Mouse (Mus musculus) limb, embryonic 10.5 days (tissue): ENCODE results near the gene Tbc1d2b. TPM values are rescaled to one million over a fixed set of nuclear protein-coding genes. Genes with fewer than 3 reads are reported as not detected.

Experiments
- DNase-seq: peaks from one replicate; pipeline ENCODE4 v3.0.0-alpha.2; 2017; ENCODE audit warnings: low spot score
- H3K27ac ChIP-seq: fragments of 300-500 bp; sonication (generic); 2 replicates; pipeline ENCODE4 v1.5.1; 2016; ENCODE audit warnings: mild to moderate bottlenecking
- H3K27me3 ChIP-seq: fragments of 300-500 bp; sonication (generic); 2 replicates; pipeline ENCODE4 v1.6.1; 2016; ENCODE audit warnings: low read depth, mild to moderate bottlenecking; ENCODE audit not compliant: poor library complexity, severe bottlenecking
- H3K36me3 ChIP-seq: fragments of 300-500 bp; sonication (generic); 2 replicates; pipeline ENCODE4 v1.6.1; 2016; ENCODE audit warnings: mild to moderate bottlenecking, moderate library complexity
- H3K4me1 ChIP-seq: fragments of 300-500 bp; sonication (generic); 2 replicates; pipeline ENCODE4 v1.6.1; 2016
- H3K4me3 ChIP-seq: fragments of 300-500 bp; sonication (generic); 2 replicates; pipeline ENCODE4 v1.5.1; 2016; ENCODE audit warnings: mild to moderate bottlenecking, moderate library complexity
- H3K9me3 ChIP-seq: fragments of 300-500 bp; sonication (generic); replicated peaks from 2 replicates; pipeline ENCODE4 v1.6.1; 2016; ENCODE audit warnings: mild to moderate bottlenecking
- WGBS: fragments of 180-500 bp; shearing (Covaris S2); methylation state at CpG from one replicate; pipeline ENCODE4 v1.1.7; 2016; 5-methylcytosine and 5-hydroxymethylcytosine counted together
- polyA plus RNA-seq: library from polyadenylated mRNA; unstranded; fragments of >200 nt; fragmentation: Nextera tagmentation; extraction: Ambion mirVana; gene quantifications from 2 replicates; pipeline ENCODE4 v1.2.1, GENCODE M21; 2016

The Tbc1d2b gene
- polyA plus RNA-seq, 1 experiment from 2014 or later = 8.5 TPM

DNA sequence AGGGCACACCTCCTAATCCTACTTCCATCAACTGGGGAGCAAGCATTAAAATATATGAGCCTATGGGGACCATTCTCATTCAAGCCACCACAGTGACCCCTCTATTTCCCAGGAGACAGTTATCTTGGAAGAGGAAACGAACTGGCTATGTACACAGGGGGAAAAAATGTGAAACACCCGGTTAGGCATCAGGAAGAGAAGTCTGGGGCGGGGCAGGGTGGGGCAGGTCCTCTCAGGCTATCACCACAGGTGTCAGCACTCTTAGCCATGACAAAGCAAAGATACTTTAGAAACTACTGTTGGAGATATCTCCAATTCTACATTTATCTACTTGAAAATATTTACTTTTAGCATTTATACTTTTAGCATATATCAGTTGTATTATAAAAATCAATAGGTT lies 8.5 kb downstream of the Tbc1d2b start:
- Histone ChIP-seq H3K36me3 (no peaks in the 10 kb centered on the region), H3K9me3 (no peaks in the 10 kb centered on the region), H3K27me3 (no peaks in the 10 kb centered on the region), H3K4me3 (no peak overlapping the region), H3K4me1 (peaks cover 13% of the 10 kb centered on the region), H3K27ac (no peak overlapping the region)
- no peak for DNase-seq
- WGBS = 86% methylated on average over 3 of the region's 3 CpGs

DNA sequence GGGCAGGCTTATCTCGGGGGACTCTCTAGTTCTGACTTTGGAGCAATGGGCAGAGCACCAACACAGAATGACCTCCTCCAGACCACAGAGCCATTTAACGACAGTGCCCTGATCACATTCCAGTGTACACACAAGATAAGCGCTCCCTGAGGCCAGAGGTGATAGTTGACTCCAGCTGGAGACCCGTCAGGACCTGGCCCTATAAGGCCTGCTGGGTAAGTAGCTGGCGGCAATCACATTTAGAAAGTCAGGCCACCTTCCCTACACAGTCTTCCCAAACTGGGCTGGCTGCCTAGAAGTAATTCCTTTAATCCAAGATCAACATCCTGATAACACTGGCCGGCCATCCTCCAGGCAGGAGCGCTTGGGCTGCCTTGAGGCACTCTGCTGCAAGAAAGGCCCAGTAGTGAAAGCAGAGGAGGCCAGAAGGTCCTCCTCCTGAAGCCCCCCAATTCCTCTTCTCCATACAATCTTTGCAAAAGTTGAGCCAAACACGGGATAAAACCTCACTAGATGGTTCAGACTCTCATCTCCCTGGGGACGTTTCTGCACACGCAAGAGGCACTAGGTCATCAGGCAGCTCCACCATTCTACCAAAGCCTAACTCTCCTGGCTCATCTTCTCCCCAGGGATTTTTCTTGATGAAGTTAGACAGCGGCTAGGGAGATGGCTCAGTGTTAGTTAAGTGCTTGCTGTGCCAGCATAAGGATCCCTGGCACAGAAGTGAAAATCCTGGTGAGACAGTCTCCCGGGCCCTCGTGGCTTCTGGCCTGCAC lies 9.8 kb downstream of the Tbc1d2b start:
- Histone ChIP-seq H3K27ac (no peak overlapping the region), H3K4me3 (no peak overlapping the region), H3K27me3 (no peaks in the 10 kb centered on the region), H3K4me1 (peaks cover 13% of the 10 kb centered on the region), H3K9me3 (no peaks in the 10 kb centered on the region), H3K36me3 (no peaks in the 10 kb centered on the region)
- DNase-seq = no peak
- 59% methylated on average over 13 of the region's 13 CpGs for WGBS

DNA sequence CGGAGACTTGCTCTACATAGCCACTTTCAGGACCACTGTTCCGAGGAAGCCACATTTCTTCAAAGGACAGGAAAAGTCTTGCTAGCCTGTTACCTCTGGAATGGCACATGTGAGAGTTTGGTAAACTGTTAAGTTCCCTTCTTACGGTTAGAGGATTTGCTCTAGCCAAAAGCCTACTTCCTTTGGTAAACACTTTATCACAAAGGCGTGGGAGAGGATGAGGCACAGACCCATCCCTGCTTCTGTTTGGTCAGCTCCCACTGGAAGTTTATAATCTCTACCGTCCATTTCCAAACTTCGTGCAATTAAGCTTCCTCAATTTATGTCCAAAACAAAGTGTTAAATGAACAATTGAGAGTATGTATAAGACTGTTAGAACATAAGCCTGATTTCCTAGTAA lies 10.5 kb downstream of the Tbc1d2b start:
- Histone ChIP-seq H3K27ac (no peak overlapping the region), H3K27me3 (no peaks in the 10 kb centered on the region), H3K4me3 (no peak overlapping the region), H3K4me1 (peaks cover 13% of the 10 kb centered on the region), H3K36me3 (no peaks in the 10 kb centered on the region), H3K9me3 (no peaks in the 10 kb centered on the region)
- 84% methylated on average over 6 of the region's 6 CpGs for WGBS
- no peak for DNase-seq

DNA sequence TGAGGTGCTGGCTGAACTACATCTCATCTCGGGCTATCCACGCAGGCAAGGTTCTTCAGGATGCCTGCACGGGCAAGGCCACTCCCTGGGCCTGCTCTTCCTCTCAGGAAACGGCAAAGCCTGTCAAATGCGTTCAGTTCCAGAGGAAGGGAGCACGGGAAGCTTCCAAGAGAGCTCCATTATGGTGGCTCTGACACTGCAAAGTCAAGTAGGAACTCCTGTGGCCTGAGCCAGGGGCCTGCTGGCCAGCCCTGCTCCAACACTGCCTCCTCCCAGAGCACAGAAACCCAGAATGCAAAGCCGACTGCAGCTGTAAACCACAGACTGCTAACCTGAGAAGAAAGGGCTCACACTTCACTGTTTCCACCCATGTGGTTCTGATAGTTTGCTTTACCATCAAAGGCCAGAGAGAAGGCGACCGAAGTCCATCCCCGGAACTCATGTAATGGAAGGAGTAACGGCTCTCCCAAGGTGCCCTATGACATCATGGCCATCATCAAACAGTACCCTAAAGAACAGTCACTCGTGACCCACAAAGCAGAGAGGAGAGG lies 11.1 kb downstream of the Tbc1d2b start:
- no peak for DNase-seq
- no peaks in the 10 kb centered on the region for H3K9me3 ChIP-seq
- H3K27ac ChIP-seq = no peak overlapping the region
- no peaks in the 10 kb centered on the region for H3K27me3 ChIP-seq
- H3K36me3 ChIP-seq = no peaks in the 10 kb centered on the region
- peaks cover 13% of the 10 kb centered on the region for H3K4me1 ChIP-seq
- H3K4me3 ChIP-seq = no peak overlapping the region
- WGBS = 74% methylated on average over 12 of the region's 12 CpGs

DNA sequence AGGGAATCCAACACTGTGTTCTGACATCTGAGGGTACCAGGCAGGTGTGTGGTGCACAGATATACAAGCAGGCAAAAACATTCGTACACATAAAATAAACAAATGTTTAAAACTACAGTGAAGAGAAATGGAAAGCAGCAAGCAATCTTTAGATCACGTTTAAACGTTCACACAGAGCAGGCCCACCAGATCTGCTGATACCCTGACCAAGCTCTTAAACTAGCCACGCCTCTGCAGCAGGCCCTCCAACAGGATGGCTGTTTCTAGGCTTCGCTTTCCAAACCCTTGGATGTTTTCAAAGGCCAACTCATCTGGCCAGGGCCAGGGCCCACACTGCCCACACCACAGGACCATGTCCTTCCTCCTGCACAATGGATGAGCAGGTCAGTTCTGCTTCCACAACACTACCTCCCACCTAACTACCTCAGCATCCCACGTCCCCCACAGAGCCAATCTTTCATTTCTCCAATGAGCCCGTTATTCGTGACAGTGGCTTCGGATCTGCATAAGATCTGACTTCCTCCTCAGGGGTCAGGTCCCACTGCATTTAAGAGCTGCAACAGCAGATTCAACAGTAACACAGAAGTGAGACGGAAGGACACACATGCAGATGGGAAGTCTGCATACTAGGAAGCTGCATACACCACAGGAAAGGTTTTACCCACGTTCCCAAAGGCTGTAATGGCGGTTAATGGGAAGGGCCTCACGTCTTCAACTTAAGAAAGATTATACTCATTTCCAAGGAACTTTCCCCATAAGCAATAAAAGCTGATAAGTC lies 12.7 kb downstream of the Tbc1d2b start:
- Histone ChIP-seq H3K4me3 (no peak overlapping the region), H3K27ac (no peak overlapping the region), H3K36me3 (no peaks in the 10 kb centered on the region), H3K9me3 (no peaks in the 10 kb centered on the region), H3K4me1 (peaks cover 13% of the 10 kb centered on the region), H3K27me3 (no peaks in the 10 kb centered on the region)
- no peak for DNase-seq
- WGBS = 89% methylated on average over 13 of the region's 13 CpGs

DNA sequence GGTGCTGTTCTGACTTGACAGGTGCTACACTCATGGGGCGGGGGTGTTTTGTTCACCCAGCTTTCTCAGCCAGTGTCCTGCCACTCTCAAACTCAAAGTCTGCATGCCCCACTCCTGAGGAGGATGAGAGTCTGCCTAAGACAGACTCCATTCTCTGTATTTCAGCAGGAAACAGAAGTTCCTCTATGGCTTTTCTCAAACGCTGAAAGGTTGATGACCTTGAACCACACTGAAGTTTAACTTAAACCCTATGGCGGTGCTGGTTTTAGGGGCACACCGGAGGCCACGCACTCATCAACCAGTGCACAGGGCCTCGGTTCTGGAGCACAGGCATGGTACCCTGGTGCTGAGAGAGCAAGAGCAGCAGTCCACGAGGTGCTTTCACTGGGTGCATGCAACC lies 13.4 kb downstream of the Tbc1d2b start:
- Histone ChIP-seq H3K4me1 (peaks cover 13% of the 10 kb centered on the region), H3K27ac (no peak overlapping the region), H3K9me3 (no peaks in the 10 kb centered on the region), H3K4me3 (no peak overlapping the region), H3K36me3 (no peaks in the 10 kb centered on the region), H3K27me3 (no peaks in the 10 kb centered on the region)
- DNase-seq = no peak
- 79% methylated on average over 7 of the region's 7 CpGs for WGBS

GRCm38 (mm10) chr9:90255844-90256405 lies 14.7 kb downstream of the Tbc1d2b start:
- Histone ChIP-seq H3K9me3 (no peaks in the 10 kb centered on the region), H3K4me1 (peaks cover 13% of the 10 kb centered on the region), H3K4me3 (no peak overlapping the region), H3K27ac (no peak overlapping the region), H3K36me3 (no peaks in the 10 kb centered on the region), H3K27me3 (no peaks in the 10 kb centered on the region)
- no peak for DNase-seq
- 73% methylated on average over 6 of the region's 6 CpGs for WGBS

DNA sequence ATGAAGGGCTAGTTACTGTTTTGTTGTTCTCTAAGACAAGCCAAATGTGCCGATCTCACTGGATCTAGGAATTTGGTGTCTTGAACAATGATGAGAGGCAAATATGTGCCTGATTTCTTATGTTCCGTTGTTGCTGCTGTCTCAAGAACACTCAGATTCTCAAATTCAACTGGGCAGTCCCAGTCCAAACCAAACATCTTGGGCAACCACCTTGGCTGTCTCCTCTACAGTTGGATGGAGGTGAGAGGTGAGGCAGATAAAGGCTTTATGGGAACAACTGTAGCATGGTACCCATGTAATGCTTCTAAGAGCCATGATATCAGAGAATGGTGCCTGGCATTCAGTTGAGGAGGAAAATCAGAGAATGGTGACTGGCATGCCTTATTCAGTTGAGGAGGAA lies 17.4 kb downstream of the Tbc1d2b start:
- Histone ChIP-seq H3K27me3 (no peaks in the 10 kb centered on the region), H3K27ac (no peak overlapping the region), H3K36me3 (no peaks in the 10 kb centered on the region), H3K4me1 (no peaks in the 10 kb centered on the region), H3K9me3 (no peaks in the 10 kb centered on the region), H3K4me3 (no peak overlapping the region)
- 93% methylated on average over 2 of the region's 2 CpGs for WGBS
- no peak for DNase-seq

DNA sequence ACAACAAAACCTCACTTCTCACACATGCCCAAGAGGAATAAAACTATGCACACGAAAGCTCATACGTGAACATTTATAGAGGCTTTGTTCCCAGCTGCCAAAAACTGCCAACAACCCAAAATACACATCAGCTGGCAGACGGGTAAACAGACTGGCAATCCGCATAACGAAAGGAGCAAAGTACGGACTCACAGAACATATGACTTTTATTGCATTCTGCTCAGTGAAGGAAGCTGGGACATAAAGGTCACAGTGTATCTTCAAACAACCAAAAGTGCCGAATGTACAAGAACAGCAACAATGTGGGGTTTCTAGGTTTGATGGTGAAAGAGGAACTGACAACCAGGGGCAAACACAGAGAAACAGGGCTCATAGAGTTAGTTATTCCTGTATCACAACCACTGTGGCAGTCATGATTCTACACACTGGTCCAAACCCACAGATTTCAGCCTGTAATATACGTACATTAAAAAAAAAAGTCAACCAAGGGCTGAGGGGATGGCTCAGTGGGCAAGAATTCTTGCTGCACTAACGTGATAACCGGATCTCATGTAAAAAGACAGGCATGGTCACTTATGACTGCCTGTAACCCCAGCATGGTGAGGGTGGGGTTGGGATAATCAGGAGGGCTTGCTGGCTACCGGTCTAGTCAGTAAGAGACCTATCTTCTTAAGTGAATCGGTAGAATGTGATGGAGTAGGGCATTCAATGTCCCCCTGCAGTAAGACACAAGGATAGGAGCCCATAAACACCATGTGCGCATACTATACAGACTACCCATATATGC lies 19.4 kb downstream of the Tbc1d2b start:
- Histone ChIP-seq H3K4me3 (no peak overlapping the region), H3K27ac (no peak overlapping the region), H3K9me3 (no peaks in the 10 kb centered on the region), H3K27me3 (no peaks in the 10 kb centered on the region), H3K4me1 (no peaks in the 10 kb centered on the region), H3K36me3 (0 out of 2 replicates have a peak, but pooled peaks cover 7% of the 10 kb centered on the region)
- DNase-seq = no peak
- WGBS = 92% methylated on average over 13 of the region's 13 CpGs

- Histone ChIP-seq H3K4me1 (no peaks in the 10 kb centered on the region), H3K27ac (peak overlapping the region; percentile 6; the same call in 1 of the 2 replicates)
- 90% methylated on average over 5 of the region's 5 CpGs for WGBS
Observed at GRCm38 (mm10) chr9:90250141-90250775, 20.3 kb downstream of the Tbc1d2b start.

DNA sequence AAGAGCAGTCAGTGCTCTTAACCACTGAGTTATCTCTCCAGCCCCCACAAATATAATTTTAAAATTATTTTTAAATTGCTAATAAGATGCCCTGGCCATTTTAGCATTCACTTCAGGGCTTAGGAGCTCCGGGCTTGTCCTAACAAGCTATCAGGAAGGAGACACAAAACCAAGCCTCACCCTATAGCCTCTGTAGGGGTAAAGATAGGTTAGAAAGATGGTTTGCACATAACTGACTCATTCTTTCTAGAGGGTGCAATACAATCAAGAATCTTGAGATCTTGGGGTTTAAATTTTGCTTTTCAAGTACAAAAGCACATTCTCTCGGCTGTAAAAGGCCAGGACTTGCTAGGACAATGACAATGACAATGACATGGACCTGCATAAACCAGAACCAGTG lies 21.6 kb downstream of the Tbc1d2b start:
- Histone ChIP-seq H3K9me3 (no peaks in the 10 kb centered on the region), H3K4me3 (no peak overlapping the region), H3K27ac (no peak overlapping the region), H3K27me3 (no peaks in the 10 kb centered on the region), H3K36me3 (0 out of 2 replicates have a peak, but pooled peaks cover 7% of the 10 kb centered on the region), H3K4me1 (no peaks in the 10 kb centered on the region)
- 92% methylated on average over 2 of the region's 2 CpGs for WGBS
- DNase-seq = no peak

More at GRCm38 (mm10) chr9:90250141-90250775, 20.3 kb downstream of the Tbc1d2b start:
- H3K9me3 ChIP-seq = no peaks in the 10 kb centered on the region
- H3K4me3 ChIP-seq = no peak overlapping the region
- no peaks in the 10 kb centered on the region for H3K27me3 ChIP-seq
- DNase-seq = no peak
- H3K36me3 ChIP-seq = 0 out of 2 replicates have a peak, but pooled peaks cover 7% of the 10 kb centered on the region

DNA sequence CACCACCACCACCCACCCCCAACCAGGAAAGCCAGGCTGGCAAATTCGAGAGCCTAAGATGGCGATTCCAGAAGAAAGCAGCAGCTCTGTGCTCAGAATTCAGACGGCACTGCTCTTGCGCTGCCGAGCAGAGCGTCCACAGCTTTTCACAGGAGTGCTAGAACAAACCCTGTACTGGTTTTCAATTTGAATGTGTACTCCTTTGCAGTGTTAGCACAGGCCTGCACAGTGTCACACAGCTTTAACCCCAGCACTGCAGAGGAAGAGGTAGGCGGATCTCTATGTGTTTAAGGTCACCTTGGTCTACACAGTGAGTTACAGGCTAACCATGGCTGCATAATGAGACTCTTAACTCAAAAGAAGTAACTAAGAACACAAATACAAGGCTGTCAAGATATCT lies 22.3 kb downstream of the Tbc1d2b start:
- Histone ChIP-seq H3K9me3 (no peaks in the 10 kb centered on the region), H3K36me3 (0 out of 2 replicates have a peak, but pooled peaks cover 7% of the 10 kb centered on the region), H3K4me3 (no peak overlapping the region), H3K4me1 (no peaks in the 10 kb centered on the region), H3K27me3 (no peaks in the 10 kb centered on the region), H3K27ac (no peak overlapping the region)
- DNase-seq = no peak
- WGBS = 93% methylated on average over 7 of the region's 7 CpGs
